Mouse (Mus musculus) lung, adult 2 months (tissue): ENCODE results near the gene Mief2.

Experiments used
- CTCF ChIP-seq: fragments of 200-500 bp; IDR thresholded peaks from 2 replicates; pipeline ENCODE4 v1.5.1; 2011; ENCODE audit warnings: mild to moderate bottlenecking, low read length, control low read depth; ENCODE audit not compliant: insufficient read depth
- POLR2A ChIP-seq: fragments of 200-500 bp; IDR thresholded peaks from 2 replicates; pipeline ENCODE4 v1.6.1; 2011; ENCODE audit warnings: low read depth, mild to moderate bottlenecking, control low read depth, low read length, borderline replicate concordance; ENCODE audit errors: extremely low read depth

DNA sequence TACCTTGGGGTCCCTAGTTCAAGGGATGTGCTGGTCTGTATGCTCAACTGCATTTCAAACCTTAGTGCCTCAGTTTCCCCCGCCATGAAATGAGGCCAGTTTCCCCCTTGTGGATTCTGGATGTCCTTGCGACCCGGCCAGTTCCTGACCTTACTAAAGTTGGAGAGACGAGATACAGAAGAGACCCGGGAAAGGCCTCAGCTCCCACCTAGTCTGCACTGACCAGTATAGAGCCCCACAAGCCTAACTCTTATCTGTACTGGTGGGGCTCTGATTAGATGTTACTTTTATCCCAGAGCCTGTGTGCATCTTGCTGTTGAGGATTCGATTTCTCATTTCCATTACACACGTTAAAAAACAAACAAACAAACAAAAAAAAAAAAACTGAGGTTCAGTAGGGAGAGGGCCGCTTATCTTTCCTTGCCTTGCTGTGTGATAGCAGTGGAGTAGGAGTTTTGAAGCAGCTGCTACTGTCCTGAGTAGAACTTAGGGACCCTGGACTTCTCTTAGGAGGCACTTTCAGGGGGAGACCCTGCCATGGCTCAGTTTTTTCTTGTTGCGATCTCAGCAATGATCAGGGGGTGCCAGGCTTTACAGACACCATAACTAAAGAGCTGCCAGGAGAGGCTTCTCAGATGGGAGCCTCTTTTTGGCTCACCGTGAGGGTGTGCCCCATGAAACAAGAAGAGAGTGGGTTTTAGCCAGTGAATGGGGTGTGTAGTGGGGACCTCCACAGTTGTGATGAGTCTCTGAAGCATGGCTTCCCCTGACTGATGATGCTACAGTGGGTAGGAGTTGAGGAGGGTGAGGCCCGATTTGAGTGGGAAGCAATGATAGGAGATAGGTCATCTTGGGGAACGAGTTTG lies 27.6 kb upstream of the Mief2 start:
- no peak for TF ChIP-seq CTCF
- TF ChIP-seq POLR2A, result no peak
